Mouse (Mus musculus) limb, embryonic 15.5 days (tissue): ENCODE data around the gene Abcb4. TPM values are rescaled to one million over a fixed set of nuclear protein-coding genes. Genes with fewer than 3 reads are reported as not detected.
A peak's percentile ranks its signal among the peaks of the same experiment; 100 is the strongest.
"Not testable (repeated sequence)": the region's sequence is repeated elsewhere in the genome, so short reads cannot be mapped to it uniquely, and the experiment has no call there.

Source experiments
- ATAC-seq: fragments of 200-750 bp; cut with Nextera tagmentation; 2 replicates; pipeline ENCODE4 v1.8.0; 2017; ENCODE audit warnings: low read depth, moderate TSS enrichment; ENCODE audit not compliant: insufficient number of reproducible peaks, low FRiP score, low TSS enrichment
- H3K27ac ChIP-seq: fragments of 300-500 bp; sonication (generic); 2 replicates; pipeline ENCODE4 v1.5.1; 2015; ENCODE audit warnings: moderate library complexity, mild to moderate bottlenecking, inconsistent platforms
- H3K27me3 ChIP-seq: fragments of 300-500 bp; sonication (generic); 2 replicates; pipeline ENCODE4 v1.6.1; 2015; ENCODE audit warnings: inconsistent platforms
- H3K36me3 ChIP-seq: fragments of 300-500 bp; sonication (generic); 2 replicates; pipeline ENCODE4 v1.6.1; 2015; ENCODE audit warnings: inconsistent platforms
- H3K4me1 ChIP-seq: fragments of 300-500 bp; sonication (generic); 2 replicates; pipeline ENCODE4 v1.6.1; 2015; ENCODE audit warnings: inconsistent platforms
- H3K4me2 ChIP-seq: fragments of 300-500 bp; sonication (generic); 2 replicates; pipeline ENCODE4 v1.6.1; 2015; ENCODE audit warnings: mild to moderate bottlenecking, inconsistent platforms
- H3K4me3 ChIP-seq: fragments of 300-500 bp; sonication (generic); 2 replicates; pipeline ENCODE4 v1.5.1; 2015; ENCODE audit warnings: mild to moderate bottlenecking, inconsistent platforms
- H3K9ac ChIP-seq: fragments of 300-500 bp; sonication (generic); 2 replicates; pipeline ENCODE4 v1.6.1; 2015; ENCODE audit warnings: inconsistent platforms
- H3K9me3 ChIP-seq: fragments of 300-500 bp; sonication (generic); 2 replicates; pipeline ENCODE4 v1.6.1; 2016; ENCODE audit warnings: inconsistent platforms
- WGBS: fragments of 180-500 bp; shearing (Covaris S2); methylation state at CpG from one replicate; pipeline ENCODE4 v1.1.7; 2015; 5-methylcytosine and 5-hydroxymethylcytosine counted together
- polyA plus RNA-seq: library from polyadenylated mRNA; unstranded; fragments of >200 nt; fragmentation: Nextera tagmentation; extraction: Ambion mirVana; gene quantifications from 2 replicates; pipeline ENCODE4 v1.2.1, GENCODE M21; 2015

Abcb4 gene
- 0.32 and 0.44 TPM in 2 replicates for polyA plus RNA-seq

- H3K9me3 ChIP-seq = no peaks in the 10 kb centered on the region
- peak within 1 kb of the TSS; percentile 96 for H3K4me2 ChIP-seq
- peak; percentile 40; the same call in 1 of the 2 replicates for ATAC-seq
- no peaks in the 10 kb centered on the region for H3K36me3 ChIP-seq
- H3K27me3 ChIP-seq = peaks cover 26% of the 10 kb centered on the region
- H3K9ac ChIP-seq = peak within 1 kb of the TSS; percentile 42
- peak within 1 kb of the TSS; percentile 59 for H3K4me3 ChIP-seq
- H3K4me1 ChIP-seq = peaks cover 5% of the 10 kb centered on the region; the same call in 1 of the 2 replicates
- WGBS = 1% methylated on average over 61 of the region's 65 CpGs
- no peak within 1 kb of the TSS for H3K27ac ChIP-seq
These were observed at the start of gene Abcb4 for GRCm38 (mm10) chr5:8893300-8894103. Gene Abcb4, plus strand, starts transcription at chr5:8893717.

GRCm38 (mm10) chr5:8848607-8849575 lies 44.6 kb upstream of the Abcb4 start:
- WGBS = 68% methylated on average over 7 of the region's 9 CpGs
- not testable (repeated sequence) for ATAC-seq, H3K9ac ChIP-seq, H3K36me3 ChIP-seq, H3K4me3 ChIP-seq, H3K27ac ChIP-seq, H3K4me1 ChIP-seq, H3K4me2 ChIP-seq, H3K27me3 ChIP-seq, H3K9me3 ChIP-seq

- no peak overlapping the region for H3K9ac ChIP-seq
- H3K36me3 ChIP-seq = no peaks in the 10 kb centered on the region
- no peak for ATAC-seq
- no peaks in the 10 kb centered on the region for H3K27me3 ChIP-seq
- no peak overlapping the region for H3K4me2 ChIP-seq
- no peaks in the 10 kb centered on the region for H3K9me3 ChIP-seq
- H3K27ac ChIP-seq = no peak overlapping the region
- 74% methylated on average over 4 of the region's 4 CpGs for WGBS
- no peaks in the 10 kb centered on the region for H3K4me1 ChIP-seq
- no peak overlapping the region for H3K4me3 ChIP-seq
These were observed 42.7 kb upstream of the Abcb4 start for GRCm38 (mm10) chr5:8850851-8851250.

- Histone ChIP-seq H3K36me3 (no peaks in the 10 kb centered on the region), H3K4me2 (no peak overlapping the region), H3K27me3 (no peaks in the 10 kb centered on the region), H3K27ac (no peak overlapping the region), H3K4me3 (no peak overlapping the region), H3K4me1 (no peaks in the 10 kb centered on the region), H3K9me3 (no peaks in the 10 kb centered on the region), H3K9ac (no peak overlapping the region)
- 73% methylated on average over 6 of the region's 6 CpGs for WGBS
- no peak for ATAC-seq
These were observed 36.3 kb upstream of the Abcb4 start for GRCm38 (mm10) chr5:8857201-8857600.

GRCm38 (mm10) chr5:8861811-8862210 lies 31.7 kb upstream of the Abcb4 start:
- H3K4me3 ChIP-seq = no peak overlapping the region
- WGBS = 72% methylated on average over 1 of the region's 1 CpGs
- no peak for ATAC-seq

GRCm38 (mm10) chr5:8863580-8864337 lies 29.8 kb upstream of the Abcb4 start:
- Histone ChIP-seq H3K27me3 (no peaks in the 10 kb centered on the region), H3K9ac (no peak overlapping the region), H3K4me2 (no peak overlapping the region), H3K9me3 (no peaks in the 10 kb centered on the region), H3K27ac (no peak overlapping the region), H3K4me1 (no peaks in the 10 kb centered on the region), H3K36me3 (no peaks in the 10 kb centered on the region), H3K4me3 (no peak overlapping the region)
- 61% methylated on average over 14 of the region's 14 CpGs for WGBS
- no peak for ATAC-seq

More at GRCm38 (mm10) chr5:8861811-8862210, 31.7 kb upstream of the Abcb4 start:
- H3K36me3 ChIP-seq = no peaks in the 10 kb centered on the region
- H3K4me2 ChIP-seq = no peak overlapping the region
- H3K27ac ChIP-seq = no peak overlapping the region
- no peaks in the 10 kb centered on the region for H3K27me3 ChIP-seq
- no peaks in the 10 kb centered on the region for H3K9me3 ChIP-seq
- no peak overlapping the region for H3K9ac ChIP-seq
- no peaks in the 10 kb centered on the region for H3K4me1 ChIP-seq

GRCm38 (mm10) chr5:8865630-8866029 lies 27.9 kb upstream of the Abcb4 start:
- not testable (repeated sequence) for H3K27ac ChIP-seq, H3K36me3 ChIP-seq, H3K4me1 ChIP-seq, ATAC-seq, H3K9me3 ChIP-seq, H3K9ac ChIP-seq, H3K4me2 ChIP-seq, H3K4me3 ChIP-seq, H3K27me3 ChIP-seq
- WGBS = 89% methylated on average over 11 of the region's 11 CpGs

GRCm38 (mm10) chr5:8866366-8866765 lies 27.2 kb upstream of the Abcb4 start:
- Histone ChIP-seq H3K9ac (no peak overlapping the region), H3K27me3 (no peaks in the 10 kb centered on the region), H3K4me3 (no peak overlapping the region), H3K4me1 (no peaks in the 10 kb centered on the region), H3K4me2 (no peak overlapping the region), H3K36me3 (no peaks in the 10 kb centered on the region), H3K9me3 (no peaks in the 10 kb centered on the region), H3K27ac (no peak overlapping the region)
- ATAC-seq = no peak
- WGBS = 48% methylated on average over 5 of the region's 5 CpGs

- H3K27me3 ChIP-seq = no peaks in the 10 kb centered on the region
- WGBS = 0% methylated on average over 1 of the region's 1 CpGs
- ATAC-seq = no peak
- no peaks in the 10 kb centered on the region for H3K4me1 ChIP-seq
- no peaks in the 10 kb centered on the region for H3K36me3 ChIP-seq
- H3K4me2 ChIP-seq = no peak overlapping the region
- no peak overlapping the region for H3K9ac ChIP-seq
- H3K4me3 ChIP-seq = no peak overlapping the region
- H3K27ac ChIP-seq = no peak overlapping the region
- no peaks in the 10 kb centered on the region for H3K9me3 ChIP-seq
These were observed 25.5 kb upstream of the Abcb4 start for GRCm38 (mm10) chr5:8868019-8868418.

- 89% methylated on average over 6 of the region's 6 CpGs for WGBS
- no peak for ATAC-seq
- Histone ChIP-seq H3K27me3 (no peaks in the 10 kb centered on the region), H3K27ac (no peak overlapping the region), H3K9ac (no peak overlapping the region), H3K4me1 (no peaks in the 10 kb centered on the region), H3K4me3 (no peak overlapping the region), H3K4me2 (no peak overlapping the region), H3K9me3 (no peaks in the 10 kb centered on the region), H3K36me3 (no peaks in the 10 kb centered on the region)
These were observed 20.3 kb upstream of the Abcb4 start for GRCm38 (mm10) chr5:8872979-8873915.

- Histone ChIP-seq H3K4me2 (no peak overlapping the region), H3K36me3 (no peaks in the 10 kb centered on the region), H3K9ac (no peak overlapping the region), H3K27ac (no peak overlapping the region), H3K4me3 (no peak overlapping the region), H3K27me3 (no peaks in the 10 kb centered on the region), H3K4me1 (no peaks in the 10 kb centered on the region), H3K9me3 (no peaks in the 10 kb centered on the region)
- WGBS = 73% methylated on average over 2 of the region's 2 CpGs
- ATAC-seq = no peak
These were observed 16.4 kb upstream of the Abcb4 start for GRCm38 (mm10) chr5:8877086-8877485.
